Mouse (Mus musculus) G1E (cell line): ENCODE measurements around the gene Psen1.

Source experiments
- CTCF ChIP-seq: IDR thresholded peaks from 2 replicates; pipeline ENCODE4 v1.5.1; 2012; ENCODE audit warnings: low read depth, low read length, inconsistent platforms, mixed read lengths
- GATA1 ChIP-seq: IDR thresholded peaks from 2 replicates; pipeline ENCODE4 v1.6.1; 2012; ENCODE audit warnings: borderline replicate concordance, low read length, inconsistent platforms, mixed read lengths
- GATA2 ChIP-seq: IDR thresholded peaks from 2 replicates; pipeline ENCODE4 v1.6.1; 2012; ENCODE audit warnings: low read depth, low read length, inconsistent platforms, borderline replicate concordance
- POLR2AphosphoS5 ChIP-seq: IDR thresholded peaks from 2 replicates; pipeline ENCODE4 v1.6.1; 2012; ENCODE audit warnings: low read depth, low read length, inconsistent platforms; ENCODE audit not compliant: insufficient replicate concordance
- TAL1 ChIP-seq: conservative IDR thresholded peaks from 2 replicates; pipeline ENCODE4 v1.6.1; 2012; ENCODE audit warnings: low read depth, low read length, inconsistent platforms, mixed read lengths

- TF ChIP-seq GATA1 = no peak
- no peak for TF ChIP-seq CTCF
- TF ChIP-seq TAL1 = no peak
- TF ChIP-seq POLR2AphosphoS5 = no peak
- TF ChIP-seq GATA2 = no peak
Measured at GRCm38 (mm10) chr12:83764519-83764918, 76.6 kb downstream of the Psen1 start.
